Mouse (Mus musculus) liver, postnatal 0 days (tissue): ENCODE results near the gene Smtnl1.

Experiments used
- CTCF ChIP-seq: sonication (generic); IDR thresholded peaks from 2 replicates; pipeline ENCODE4 v1.5.1; 2016; ENCODE audit warnings: antibody characterized with exemption, low read depth
- EP300 ChIP-seq: IDR thresholded peaks from 2 replicates; pipeline ENCODE4 v1.6.1; 2016; ENCODE audit warnings: antibody characterized with exemption, low read depth, mild to moderate bottlenecking

DNA sequence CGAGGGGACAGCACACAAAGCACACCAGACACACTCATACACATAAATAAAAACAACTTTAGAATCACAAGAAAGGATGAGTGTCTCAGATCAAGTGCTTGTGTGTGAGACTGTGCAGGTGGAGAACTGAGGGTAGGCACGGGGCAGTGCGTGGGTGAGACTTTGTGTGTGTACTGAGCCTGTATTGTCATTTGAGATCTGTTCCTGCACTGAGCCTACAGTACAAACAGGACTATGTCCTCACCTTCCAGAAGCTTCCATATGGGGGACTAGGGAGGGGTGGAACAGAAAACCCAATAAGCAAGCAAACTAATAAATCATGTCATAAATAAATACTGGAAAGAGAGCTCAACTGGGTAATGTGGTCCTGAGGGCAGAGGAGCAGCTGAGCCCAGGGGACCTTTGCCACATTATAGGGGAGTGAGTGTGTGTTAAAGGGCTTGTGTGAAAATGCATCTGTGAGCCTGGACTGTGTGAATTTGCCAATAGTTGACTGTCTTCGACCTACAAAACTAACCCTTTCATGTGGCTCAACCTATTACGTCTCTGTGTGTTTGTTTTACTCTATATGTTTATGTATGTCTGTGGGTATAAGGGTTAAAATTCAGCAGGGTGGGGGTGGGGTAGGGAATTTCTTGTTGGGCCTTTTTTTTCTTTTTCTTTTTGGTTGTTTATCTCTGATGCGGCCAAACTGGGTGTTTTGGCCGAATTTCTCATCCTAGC is 28.1 kb upstream of the Smtnl1 start:
- TF ChIP-seq EP300 (no peak), CTCF (no peak)
